Mouse (Mus musculus): ENCODE measurements around the gene Napepld. TPM values are rescaled to one million over a fixed set of nuclear protein-coding genes. Genes with fewer than 3 reads are reported as not detected.

Gene Napepld
- polyA plus RNA-seq, 1 experiment from 2014 or later = 2.6 TPM

DNA sequence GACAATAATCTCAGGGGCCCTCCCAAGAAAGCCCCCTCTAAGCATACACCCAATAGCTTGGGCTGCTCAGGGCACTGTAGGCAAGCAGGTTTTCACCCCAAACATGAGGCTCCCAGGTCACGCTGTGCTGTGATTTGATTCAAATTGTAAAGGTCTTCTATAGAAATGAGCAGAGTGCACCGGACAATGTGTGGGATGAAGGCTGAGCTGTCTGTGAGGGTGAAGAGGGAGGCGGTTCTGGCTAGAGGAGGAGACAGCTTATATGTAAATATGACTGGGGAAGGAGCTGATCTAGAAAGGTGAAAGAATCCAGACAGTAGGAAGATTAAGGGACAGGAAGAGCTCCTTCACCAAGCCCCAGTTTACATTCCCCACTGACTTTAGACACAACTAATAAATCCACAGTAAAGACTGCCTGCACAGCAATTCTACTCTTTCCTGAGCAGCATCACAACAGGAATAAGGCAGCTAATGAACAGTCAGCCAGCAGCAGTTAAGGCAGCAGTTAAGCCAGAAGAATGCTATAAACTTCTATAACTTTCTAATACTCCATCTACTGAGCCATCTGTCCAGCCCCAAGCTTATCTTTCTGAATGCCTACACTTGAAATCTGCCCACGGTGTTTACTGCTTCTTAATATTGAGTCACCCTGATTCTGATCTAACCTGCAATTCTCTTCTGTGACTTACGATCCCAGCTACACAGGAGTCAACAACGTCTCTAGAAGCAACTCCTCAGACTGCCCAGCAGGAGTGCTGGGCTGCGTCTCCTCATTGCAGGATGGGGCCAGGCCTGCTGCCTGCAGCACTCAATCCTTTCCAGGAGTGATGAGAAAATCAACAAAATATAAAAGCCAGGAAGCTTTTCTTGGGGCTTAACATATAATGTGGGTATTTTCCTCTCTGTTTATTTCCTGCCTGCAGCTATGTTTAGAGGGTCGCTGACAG is 33.7 kb downstream of the Napepld start:
- H3K27me3 ChIP-seq (replicated peaks; ENCODE audit: control insufficient read depth, insufficient read depth, low read length) = no peaks in the 10 kb centered on the region
- H3K4me3 ChIP-seq (ENCODE audit: low read length) = no peak overlapping the region
- no peak for ATAC-seq
- WGBS = 54% methylated on average over 8 of the region's 8 CpGs
- H3K4me1 ChIP-seq (ENCODE audit: control insufficient read depth, insufficient read depth, low read depth, low read length) = no peaks in the 10 kb centered on the region
- H3K9ac ChIP-seq (ENCODE audit: low read depth, low read length) = no peak overlapping the region
- H3K36me3 ChIP-seq (ENCODE audit: control insufficient read depth, insufficient read depth, low read length) = peaks cover 5% of the 10 kb centered on the region
- H3K9me3 ChIP-seq (ENCODE audit: control insufficient read depth, low read length) = no peaks in the 10 kb centered on the region
- H3K4me2 ChIP-seq (ENCODE audit: low read length) = no peak overlapping the region
- H3K27ac ChIP-seq (ENCODE audit: low read depth, low read length) = no peak overlapping the region

DNA sequence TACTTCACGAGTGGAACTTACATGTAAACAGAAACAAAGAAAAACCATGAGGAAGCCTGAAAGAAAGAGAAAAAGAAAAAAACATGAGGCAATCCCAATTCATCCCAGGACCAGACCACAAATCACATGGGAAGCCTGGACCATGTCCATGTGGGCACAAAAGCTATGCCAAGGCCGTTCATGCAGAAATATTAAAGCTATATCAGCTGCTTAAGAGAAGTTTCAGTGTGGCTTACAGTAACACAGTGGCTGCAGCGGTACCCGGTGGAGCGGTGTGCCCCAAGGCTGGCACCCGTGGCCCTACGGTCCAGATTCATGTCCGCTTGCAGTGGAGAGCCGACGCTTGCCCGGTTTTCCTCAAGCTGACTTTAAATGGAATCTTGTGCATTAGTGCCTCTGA is 38.1 kb downstream of the Napepld start:
- Histone ChIP-seq H3K36me3 (ENCODE audit: control insufficient read depth, insufficient read depth, low read length) (peaks cover 21% of the 10 kb centered on the region), H3K4me2 (ENCODE audit: low read length) (no peak overlapping the region), H3K9me3 (ENCODE audit: control insufficient read depth, low read length) (no peaks in the 10 kb centered on the region), H3K27me3 (replicated peaks; ENCODE audit: control insufficient read depth, insufficient read depth, low read length) (no peaks in the 10 kb centered on the region), H3K9ac (ENCODE audit: low read depth, low read length) (no peak overlapping the region), H3K4me1 (ENCODE audit: control insufficient read depth, insufficient read depth, low read depth, low read length) (no peaks in the 10 kb centered on the region), H3K4me3 (ENCODE audit: low read length) (no peak overlapping the region), H3K27ac (ENCODE audit: low read depth, low read length) (no peak overlapping the region)
- 86% methylated on average over 11 of the region's 11 CpGs for WGBS
- ATAC-seq = no peak

DNA sequence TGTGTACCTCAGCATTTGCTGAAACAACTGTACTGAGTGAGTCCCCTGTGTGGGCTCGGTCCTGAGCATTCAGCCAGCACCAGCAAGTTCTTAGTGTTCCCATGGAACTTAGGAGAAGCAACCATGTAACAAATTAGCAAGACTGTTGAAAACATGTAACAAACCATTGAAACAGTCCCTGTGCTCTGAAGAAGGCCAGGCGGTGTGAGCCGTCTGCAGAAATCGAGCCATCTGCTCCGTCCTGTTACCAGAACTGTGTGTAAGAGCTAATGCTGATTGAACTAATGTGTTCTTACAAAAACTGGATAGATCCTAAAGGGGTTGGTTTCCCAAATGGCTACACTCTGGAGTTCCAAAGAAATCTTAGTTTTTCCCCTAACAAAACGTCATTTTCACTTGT is 40.3 kb downstream of the Napepld start:
- no peaks in the 10 kb centered on the region for H3K27me3 ChIP-seq (replicated peaks; ENCODE audit: control insufficient read depth, insufficient read depth, low read length)
- H3K27ac ChIP-seq (ENCODE audit: low read depth, low read length) = no peak overlapping the region
- peaks cover 27% of the 10 kb centered on the region for H3K36me3 ChIP-seq (ENCODE audit: control insufficient read depth, insufficient read depth, low read length)
- no peak overlapping the region for H3K4me2 ChIP-seq (ENCODE audit: low read length)
- no peak for ATAC-seq
- H3K4me3 ChIP-seq (ENCODE audit: low read length) = no peak overlapping the region
- WGBS = 83% methylated on average over 6 of the region's 6 CpGs
- H3K9me3 ChIP-seq (ENCODE audit: control insufficient read depth, low read length) = no peaks in the 10 kb centered on the region
- H3K9ac ChIP-seq (ENCODE audit: low read depth, low read length) = no peak overlapping the region
- H3K4me1 ChIP-seq (ENCODE audit: control insufficient read depth, insufficient read depth, low read depth, low read length) = no peaks in the 10 kb centered on the region

DNA sequence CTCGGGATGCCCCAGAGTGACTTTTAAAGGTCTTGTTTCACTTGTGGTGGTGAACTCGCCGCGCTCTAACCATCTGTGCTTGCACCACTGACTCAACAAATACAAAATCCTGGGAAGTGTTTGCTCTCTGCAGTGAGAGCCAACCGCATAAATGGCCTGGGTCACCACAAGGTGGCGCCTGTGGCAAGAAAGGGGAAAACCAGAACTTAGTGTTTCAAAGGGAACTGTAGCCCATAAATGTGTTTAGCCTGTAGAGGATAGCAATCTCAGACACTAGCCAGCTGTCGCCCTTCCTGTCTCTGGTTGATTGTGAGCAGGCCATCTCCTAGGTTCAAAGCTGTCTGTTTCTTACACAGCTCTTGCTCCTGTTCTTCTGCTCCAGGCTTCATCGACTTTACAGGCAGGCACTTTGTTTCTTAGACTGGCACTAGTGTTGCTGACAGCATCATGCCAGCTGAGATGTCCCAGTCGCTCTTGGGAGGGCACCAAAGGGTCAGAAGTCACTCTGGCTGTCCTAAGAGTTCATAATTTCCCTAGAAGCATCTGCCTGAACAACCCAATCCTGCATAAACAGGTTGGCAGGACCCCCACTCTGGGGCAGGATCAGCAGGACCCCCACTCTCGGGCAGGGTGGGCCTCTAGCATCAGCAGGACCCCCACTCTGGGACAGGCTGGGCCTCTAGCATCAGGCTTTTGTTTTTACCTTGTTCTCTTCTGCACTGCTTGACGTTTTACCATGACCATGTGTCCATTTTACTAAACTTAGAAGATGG is 42.4 kb downstream of the Napepld start:
- Histone ChIP-seq H3K27me3 (replicated peaks; ENCODE audit: control insufficient read depth, insufficient read depth, low read length) (no peaks in the 10 kb centered on the region), H3K9ac (ENCODE audit: low read depth, low read length) (no peak overlapping the region), H3K9me3 (ENCODE audit: control insufficient read depth, low read length) (no peaks in the 10 kb centered on the region), H3K4me1 (ENCODE audit: control insufficient read depth, insufficient read depth, low read depth, low read length) (no peaks in the 10 kb centered on the region), H3K27ac (ENCODE audit: low read depth, low read length) (no peak overlapping the region), H3K4me3 (ENCODE audit: low read length) (no peak overlapping the region), H3K4me2 (ENCODE audit: low read length) (no peak overlapping the region), H3K36me3 (ENCODE audit: control insufficient read depth, insufficient read depth, low read length) (peaks cover 31% of the 10 kb centered on the region)
- ATAC-seq = peak; percentile 85
- WGBS = 48% methylated on average over 11 of the region's 11 CpGs

DNA sequence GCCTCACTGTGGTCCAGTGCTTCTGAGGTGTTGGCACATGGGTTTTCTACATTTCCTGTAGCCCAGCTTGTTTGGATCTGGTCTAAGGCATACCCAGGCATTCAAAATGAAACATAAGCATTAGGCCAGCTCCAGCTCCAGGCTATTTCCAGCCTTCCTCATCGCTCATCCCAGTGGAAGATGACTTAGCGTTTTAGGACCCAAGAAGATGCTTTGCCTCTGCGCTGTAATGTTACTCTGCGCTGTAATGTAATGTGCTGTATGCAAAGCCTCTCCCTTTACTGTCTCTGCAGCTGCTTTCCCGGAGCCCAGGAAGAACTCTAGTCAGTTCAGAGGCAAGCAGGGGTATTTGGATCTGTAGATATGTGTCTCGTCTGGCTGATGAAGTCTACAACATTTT is 43.2 kb downstream of the Napepld start:
- Histone ChIP-seq H3K4me3 (ENCODE audit: low read length) (no peak overlapping the region), H3K27me3 (replicated peaks; ENCODE audit: control insufficient read depth, insufficient read depth, low read length) (no peaks in the 10 kb centered on the region), H3K9me3 (ENCODE audit: control insufficient read depth, low read length) (no peaks in the 10 kb centered on the region), H3K36me3 (ENCODE audit: control insufficient read depth, insufficient read depth, low read length) (peaks cover 33% of the 10 kb centered on the region), H3K4me2 (ENCODE audit: low read length) (no peak overlapping the region), H3K4me1 (ENCODE audit: control insufficient read depth, insufficient read depth, low read depth, low read length) (no peaks in the 10 kb centered on the region), H3K9ac (ENCODE audit: low read depth, low read length) (no peak overlapping the region), H3K27ac (ENCODE audit: low read depth, low read length) (no peak overlapping the region)
- no peak for ATAC-seq
- 77% methylated on average over 6 of the region's 6 CpGs for WGBS

DNA sequence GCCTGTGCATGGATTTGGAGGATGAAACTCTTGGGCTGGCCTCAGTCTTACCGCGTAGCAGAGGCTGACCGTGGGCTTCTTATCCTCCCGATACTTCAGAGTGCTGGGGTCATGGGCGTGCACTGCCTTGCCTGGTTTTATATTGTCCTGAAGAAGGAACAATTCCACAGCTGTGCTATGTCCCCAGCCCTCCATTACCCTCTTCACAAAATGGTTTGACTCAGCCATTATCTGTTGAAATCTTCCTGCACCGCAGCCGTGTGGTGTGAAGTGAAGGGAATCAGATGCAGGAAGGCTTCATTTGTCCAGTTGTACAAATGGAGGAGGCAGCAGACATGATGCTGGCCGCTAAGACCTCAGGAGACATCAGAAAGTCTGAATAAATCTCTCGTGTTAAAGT is 44.3 kb downstream of the Napepld start:
- Histone ChIP-seq H3K9ac (ENCODE audit: low read depth, low read length) (no peak overlapping the region), H3K4me1 (ENCODE audit: control insufficient read depth, insufficient read depth, low read depth, low read length) (no peaks in the 10 kb centered on the region), H3K9me3 (ENCODE audit: control insufficient read depth, low read length) (no peaks in the 10 kb centered on the region), H3K27me3 (replicated peaks; ENCODE audit: control insufficient read depth, insufficient read depth, low read length) (no peaks in the 10 kb centered on the region), H3K4me3 (ENCODE audit: low read length) (no peak overlapping the region), H3K4me2 (ENCODE audit: low read length) (no peak overlapping the region), H3K27ac (ENCODE audit: low read depth, low read length) (no peak overlapping the region), H3K36me3 (ENCODE audit: control insufficient read depth, insufficient read depth, low read length) (peaks cover 35% of the 10 kb centered on the region)
- WGBS = 94% methylated on average over 9 of the region's 9 CpGs
- ATAC-seq = no peak

DNA sequence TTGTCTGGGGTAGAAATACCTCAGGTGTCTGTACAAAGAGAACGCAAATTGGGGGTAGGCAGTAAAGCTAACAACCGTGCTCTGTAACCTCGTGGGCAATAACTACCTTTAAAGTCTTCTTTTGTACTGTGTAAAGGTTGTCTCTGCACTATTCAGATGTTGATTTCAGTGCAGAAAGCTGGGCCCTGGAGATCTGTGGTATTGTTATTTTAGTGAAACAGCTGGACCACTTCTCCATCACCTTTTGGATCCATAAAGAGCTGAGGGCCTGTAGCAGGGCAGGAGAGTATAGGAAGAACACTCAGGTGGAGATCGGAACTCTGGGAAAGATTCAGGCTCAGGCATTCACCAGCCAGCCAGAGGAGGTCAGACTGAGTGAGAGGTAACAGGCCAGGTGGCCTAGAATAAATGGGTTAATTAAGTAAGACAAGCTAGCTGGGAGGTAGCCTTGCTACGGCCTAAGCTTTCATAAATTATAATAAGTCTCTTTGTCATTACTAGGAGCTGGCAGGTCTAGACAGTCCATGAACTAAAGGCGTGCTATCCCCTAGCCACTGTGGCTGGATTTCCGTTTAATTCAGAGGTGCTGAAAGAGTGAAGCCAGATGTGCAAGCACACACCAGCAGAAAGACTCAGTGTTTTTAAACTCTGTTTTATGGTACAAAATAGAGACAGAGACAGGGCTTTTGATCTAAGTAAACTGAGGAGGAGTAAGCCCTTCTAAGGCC is 49.1 kb downstream of the Napepld start:
- Histone ChIP-seq H3K27me3 (replicated peaks; ENCODE audit: control insufficient read depth, insufficient read depth, low read length) (no peaks in the 10 kb centered on the region), H3K4me1 (ENCODE audit: control insufficient read depth, insufficient read depth, low read depth, low read length) (peaks cover 5% of the 10 kb centered on the region), H3K36me3 (ENCODE audit: control insufficient read depth, insufficient read depth, low read length) (peaks cover 25% of the 10 kb centered on the region), H3K27ac (ENCODE audit: low read depth, low read length) (no peak overlapping the region), H3K9ac (ENCODE audit: low read depth, low read length) (no peak overlapping the region), H3K4me3 (ENCODE audit: low read length) (no peak overlapping the region), H3K4me2 (ENCODE audit: low read length) (no peak overlapping the region), H3K9me3 (ENCODE audit: control insufficient read depth, low read length) (no peaks in the 10 kb centered on the region)
- ATAC-seq = no peak
- 88% methylated on average over 7 of the region's 7 CpGs for WGBS

DNA sequence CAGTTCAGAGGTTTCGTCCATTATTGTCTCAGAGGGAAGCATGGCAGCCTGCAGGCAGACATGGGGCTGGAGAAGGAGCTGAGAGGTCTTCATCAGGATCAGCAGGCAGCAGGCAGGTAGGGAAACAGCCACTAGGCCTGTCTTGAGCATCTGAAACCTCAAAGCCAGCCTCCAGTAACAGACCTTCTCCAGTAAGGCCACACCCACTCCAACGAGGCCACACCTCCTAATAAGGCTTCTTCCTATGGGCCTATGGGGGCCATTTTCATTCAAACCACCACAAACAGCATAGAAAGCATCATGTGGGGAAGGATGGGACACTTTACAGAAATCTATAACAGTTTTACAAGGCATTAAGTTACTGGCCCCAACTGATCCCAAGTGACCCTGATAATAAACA is 50.5 kb downstream of the Napepld start:
- peaks cover 22% of the 10 kb centered on the region for H3K36me3 ChIP-seq (ENCODE audit: control insufficient read depth, insufficient read depth, low read length)

DNA sequence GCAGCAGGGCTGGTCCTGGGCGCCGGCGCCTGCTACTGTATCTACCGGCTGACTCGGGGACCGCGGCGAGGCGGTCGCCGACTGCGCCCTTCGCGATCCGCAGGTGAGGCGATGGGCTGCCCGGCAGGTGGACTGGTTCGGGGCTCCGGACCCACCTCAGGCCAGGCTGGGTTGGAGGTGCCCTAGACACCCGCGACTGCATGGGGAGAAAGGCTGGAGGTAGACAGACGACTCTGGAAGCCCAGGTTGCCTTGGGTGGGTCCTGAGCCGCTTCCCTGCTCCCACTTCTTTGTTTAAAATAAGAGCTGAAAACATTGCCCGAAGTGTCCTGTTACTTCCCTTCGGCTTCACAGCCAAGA is 55.1 kb downstream of the Napepld start:
- peaks cover 7% of the 10 kb centered on the region for H3K36me3 ChIP-seq (ENCODE audit: control insufficient read depth, insufficient read depth, low read length)
- ATAC-seq = no peak
- 0% methylated on average over 25 of the region's 25 CpGs for WGBS
- no peaks in the 10 kb centered on the region for H3K27me3 ChIP-seq (replicated peaks; ENCODE audit: control insufficient read depth, insufficient read depth, low read length)
- H3K4me3 ChIP-seq (ENCODE audit: low read length) = peak overlapping the region; percentile 91
- H3K9ac ChIP-seq (ENCODE audit: low read depth, low read length) = peak overlapping the region; percentile 91
- peaks cover 14% of the 10 kb centered on the region for H3K4me1 ChIP-seq (ENCODE audit: control insufficient read depth, insufficient read depth, low read depth, low read length)
- H3K27ac ChIP-seq (ENCODE audit: low read depth, low read length) = peak overlapping the region; percentile 86
- no peaks in the 10 kb centered on the region for H3K9me3 ChIP-seq (ENCODE audit: control insufficient read depth, low read length)
- H3K4me2 ChIP-seq (ENCODE audit: low read length) = peak overlapping the region; percentile 79

More for the DNA sequence above, 50.5 kb downstream of the Napepld start:
- ATAC-seq = no peak
- 82% methylated on average over 2 of the region's 2 CpGs for WGBS
- no peak overlapping the region for H3K27ac ChIP-seq (ENCODE audit: low read depth, low read length)
- peaks cover 11% of the 10 kb centered on the region for H3K4me1 ChIP-seq (ENCODE audit: control insufficient read depth, insufficient read depth, low read depth, low read length)
- no peaks in the 10 kb centered on the region for H3K27me3 ChIP-seq (replicated peaks; ENCODE audit: control insufficient read depth, insufficient read depth, low read length)
- H3K4me3 ChIP-seq (ENCODE audit: low read length) = no peak overlapping the region
- no peak overlapping the region for H3K4me2 ChIP-seq (ENCODE audit: low read length)
- H3K9ac ChIP-seq (ENCODE audit: low read depth, low read length) = no peak overlapping the region
- no peaks in the 10 kb centered on the region for H3K9me3 ChIP-seq (ENCODE audit: control insufficient read depth, low read length)
